ENCODE assay signal across 7 mouse cellular contexts in the genomic region with DNA sequence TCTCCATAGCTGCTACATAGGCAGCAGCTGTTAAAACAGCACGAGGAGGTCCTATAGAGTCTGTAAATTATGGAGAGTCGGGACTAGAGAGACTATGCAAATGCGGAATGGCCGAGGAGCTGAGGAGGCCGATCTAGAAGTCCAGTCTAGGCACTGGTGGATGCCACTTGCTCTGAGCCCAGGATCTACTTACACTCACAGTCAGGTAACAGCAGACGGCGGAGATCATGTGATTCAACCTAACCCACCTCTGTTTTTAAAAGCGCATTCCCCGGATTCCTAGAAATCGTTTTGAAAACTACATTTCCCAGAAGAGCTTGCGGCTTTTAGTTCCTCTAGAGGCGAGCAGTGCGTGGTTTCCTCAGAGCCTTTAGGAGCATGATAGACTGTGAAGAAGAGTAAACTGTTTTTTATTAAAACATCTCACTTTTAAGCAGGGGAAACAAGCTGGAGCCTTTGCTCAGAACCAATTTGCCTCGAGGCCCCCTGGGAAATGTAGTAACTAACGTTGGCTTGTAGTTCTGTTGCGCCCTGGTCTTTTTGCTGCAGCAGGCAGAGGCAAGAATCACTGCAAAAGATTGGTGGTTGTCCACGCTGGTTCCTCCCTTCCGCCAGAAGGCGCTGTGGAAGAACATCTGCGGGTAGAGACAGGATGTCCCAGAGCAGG.
DNase-seq lines count a peak whose midpoint lies in the region; ATAC-seq and TF ChIP-seq lines count a peak whose summit lies in the region.

No protein-coding gene starts in this region.

- H3K36me3 ChIP-seq in embryonic facial prominence, embryonic 13.5 days: no peaks in the 10 kb centered on the region
- no peaks in the 10 kb centered on the region for H3K36me3 ChIP-seq in kidney, adult 2 months (ENCODE audit: control insufficient read depth, insufficient read depth, low read length)
- H3K36me3 ChIP-seq in limb, embryonic 10.5 days: no peaks in the 10 kb centered on the region
- H3K36me3 ChIP-seq in midbrain, embryonic 12.5 days: no peaks in the 10 kb centered on the region
- H3K36me3 ChIP-seq in spleen, adult 2 months (ENCODE audit: control insufficient read depth, insufficient read depth, low read length): no peaks in the 10 kb centered on the region

- H3K27ac ChIP-seq in embryonic facial prominence, embryonic 13.5 days: peak overlapping the region; percentile 72
- H3K27ac ChIP-seq in kidney, adult 2 months (ENCODE audit: insufficient read depth, low read depth, low read length): peak overlapping the region; percentile 37; the same call in 1 of the 2 replicates
- H3K27ac ChIP-seq in limb, embryonic 10.5 days: peak overlapping the region; percentile 86
- 0 out of 2 replicates have a peak overlapping the region, but pooled peaks have one; percentile 54 for H3K27ac ChIP-seq in midbrain, embryonic 12.5 days (replicated peaks)
- H3K27ac ChIP-seq in spleen, adult 2 months (ENCODE audit: insufficient read depth, low read length): no peak overlapping the region

- H3K27me3 ChIP-seq in embryonic facial prominence, embryonic 13.5 days: no peaks in the 10 kb centered on the region
- no peaks in the 10 kb centered on the region for H3K27me3 ChIP-seq in kidney, adult 2 months (replicated peaks; ENCODE audit: control insufficient read depth, insufficient read depth, low read length)
- no peaks in the 10 kb centered on the region for H3K27me3 ChIP-seq in limb, embryonic 10.5 days (ENCODE audit: low read depth, poor library complexity, severe bottlenecking)
- no peaks in the 10 kb centered on the region for H3K27me3 ChIP-seq in midbrain, embryonic 12.5 days
- H3K27me3 ChIP-seq in spleen, adult 2 months (ENCODE audit: control insufficient read depth, insufficient read depth, low read length): no peaks in the 10 kb centered on the region

- peak overlapping the region; percentile 63 for H3K9ac ChIP-seq in embryonic facial prominence, embryonic 13.5 days
- peak overlapping the region; percentile 51 for H3K9ac ChIP-seq in midbrain, embryonic 12.5 days (replicated peaks)

- peak overlapping the region; percentile 63 for H3K4me2 ChIP-seq in embryonic facial prominence, embryonic 13.5 days
- peak overlapping the region; percentile 60 for H3K4me2 ChIP-seq in midbrain, embryonic 12.5 days (replicated peaks)

- H3K4me1 ChIP-seq in embryonic facial prominence, embryonic 13.5 days: no peaks in the 10 kb centered on the region
- no peaks in the 10 kb centered on the region for H3K4me1 ChIP-seq in kidney, adult 2 months (ENCODE audit: control insufficient read depth, insufficient read depth, low read length)
- peaks cover 3% of the 10 kb centered on the region; the same call in 1 of the 2 replicates for H3K4me1 ChIP-seq in limb, embryonic 10.5 days
- peaks cover 2% of the 10 kb centered on the region; the same call in 1 of the 2 replicates for H3K4me1 ChIP-seq in midbrain, embryonic 12.5 days
- no peaks in the 10 kb centered on the region for H3K4me1 ChIP-seq in spleen, adult 2 months (ENCODE audit: control insufficient read depth, insufficient read depth, insufficient read length)

- 2% methylated on average over 20 of the region's 20 CpGs for WGBS in embryonic facial prominence, embryonic 13.5 days
- WGBS in kidney, adult 2 months: under 1% methylated on average over 20 of the region's 20 CpGs
- 4% methylated on average over 20 of the region's 20 CpGs for WGBS in limb, embryonic 10.5 days
- 5% methylated on average over 20 of the region's 20 CpGs for WGBS in midbrain, embryonic 12.5 days
- WGBS in spleen, adult 2 months: 5% methylated on average over 20 of the region's 20 CpGs

- peak overlapping the region; percentile 49 for H3K4me3 ChIP-seq in embryonic facial prominence, embryonic 13.5 days
- H3K4me3 ChIP-seq in kidney, adult 2 months (ENCODE audit: insufficient read depth, low read depth, low read length): peak overlapping the region; percentile 72
- H3K4me3 ChIP-seq in limb, embryonic 10.5 days: peak overlapping the region; percentile 57
- H3K4me3 ChIP-seq in midbrain, embryonic 12.5 days: peak overlapping the region; percentile 57
- peak overlapping the region; percentile 48; the same call in 1 of the 2 replicates for H3K4me3 ChIP-seq in spleen, adult 2 months (ENCODE audit: extremely low read depth, insufficient read depth, insufficient read length)

- H3K9me3 ChIP-seq in embryonic facial prominence, embryonic 13.5 days: no peaks in the 10 kb centered on the region
- H3K9me3 ChIP-seq in limb, embryonic 10.5 days (replicated peaks): no peaks in the 10 kb centered on the region
- H3K9me3 ChIP-seq in midbrain, embryonic 12.5 days: no peaks in the 10 kb centered on the region

- no peak for TF ChIP-seq POLR2A in kidney, adult 2 months (IDR thresholded peaks at IDR 0.05; ENCODE audit: low read depth, low read length)
- no peak for TF ChIP-seq POLR2A in spleen, adult 2 months (IDR thresholded peaks at IDR 0.05; ENCODE audit: low read depth, low read length)

- TF ChIP-seq CTCF in kidney, adult 2 months (conservative IDR thresholded peaks at IDR 0.05; ENCODE audit: insufficient read depth, insufficient read length, low read depth, low read length): peak; percentile 62
- no peak for TF ChIP-seq CTCF in spleen, adult 2 months (IDR thresholded peaks at IDR 0.05; ENCODE audit: extremely low read depth, insufficient read depth, insufficient read length, insufficient replicate concordance)

- ATAC-seq in embryonic facial prominence, embryonic 13.5 days (ENCODE audit: insufficient number of reproducible peaks, insufficient read depth, low FRiP score, low TSS enrichment, low read depth): peak; percentile 67
- peak; percentile 85 for ATAC-seq in midbrain, embryonic 12.5 days (ENCODE audit: low FRiP score, low read depth)

- peak; percentile 22 to 43 for DNase-seq in adrenal gland, postnatal 4 days (ENCODE audit: low spot score in 2 of 2)
- peak; percentile 62 for DNase-seq in heart, adult 8-10 months (ENCODE audit: low spot score)
- peak; percentile 83 for DNase-seq in kidney, adult 2 months
- DNase-seq in limb, embryonic 10.5 days (ENCODE audit: low spot score): peak; percentile 71
- peak in 1 of 2 experiments; percentile 46 for DNase-seq in spleen, adult 2 months (ENCODE audit: low read depth in 1 of 2, low spot score in 2 of 2)
